Mouse (Mus musculus) v-Abl transformed pro-B cells (cell line): ENCODE measurements at regions not wholly inside any gene's neighbourhood (a gene's known extent, or its start where the extent isn't known, plus 50 kb on each side); places are given as distances from the start of the nearest gene placed in this dataset.

Experiments used
- in situ Hi-C, 2 experiments: fragments of 400-800 bp; cut with MboI; formaldehyde crosslinking; loops; one replicate each; pipeline ENCODE4 v1.15.1; 2025; ENCODE audit not compliant: unreplicated experiment in 2 of 2

DNA sequence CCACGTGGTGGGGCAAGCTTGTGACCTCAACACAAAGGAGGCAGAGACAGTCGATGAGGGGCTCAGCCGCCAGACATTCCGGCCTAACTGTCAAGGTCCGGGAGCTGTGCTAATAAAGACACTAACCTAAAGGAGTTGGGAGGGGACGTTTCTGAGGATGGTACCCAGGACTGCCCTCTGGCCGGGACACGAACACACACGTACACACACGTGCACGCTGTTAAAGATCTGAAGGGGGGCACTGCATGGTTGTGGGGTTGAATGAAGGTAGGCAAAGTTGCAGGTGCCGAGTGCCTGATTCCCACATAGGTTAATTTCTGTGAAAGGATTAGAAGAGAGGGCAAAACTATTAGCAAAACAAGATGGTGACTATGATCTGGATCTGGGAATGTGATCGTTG lies 65.4 kb upstream of the Mitf start:
- in situ Hi-C loops, result loop anchor here in 1 of 2 experiments (25.0 kb wide), 1 partner anchor 479 kb away; the partner anchor contains the start of gene Lmod3

GRCm38 (mm10) chr6:97740851-97741201 lies 66.0 kb upstream of the Mitf start:
- in situ Hi-C loops, result loop anchor here in 1 of 2 experiments (25.0 kb wide), 1 partner anchor 479 kb away; the partner anchor contains the start of gene Lmod3

GRCm38 (mm10) chr6:97740107-97740850 lies 66.6 kb upstream of the Mitf start:
- in situ Hi-C loops, result loop anchor here in 1 of 2 experiments (25.0 kb wide), 1 partner anchor 478 kb away; the partner anchor contains the start of gene Lmod3

GRCm38 (mm10) chr6:97738846-97739245 lies 68.0 kb upstream of the Mitf start:
- in situ Hi-C loops, result loop anchor here in 1 of 2 experiments (25.0 kb wide), 1 partner anchor 477 kb away; the partner anchor contains the start of gene Lmod3

DNA sequence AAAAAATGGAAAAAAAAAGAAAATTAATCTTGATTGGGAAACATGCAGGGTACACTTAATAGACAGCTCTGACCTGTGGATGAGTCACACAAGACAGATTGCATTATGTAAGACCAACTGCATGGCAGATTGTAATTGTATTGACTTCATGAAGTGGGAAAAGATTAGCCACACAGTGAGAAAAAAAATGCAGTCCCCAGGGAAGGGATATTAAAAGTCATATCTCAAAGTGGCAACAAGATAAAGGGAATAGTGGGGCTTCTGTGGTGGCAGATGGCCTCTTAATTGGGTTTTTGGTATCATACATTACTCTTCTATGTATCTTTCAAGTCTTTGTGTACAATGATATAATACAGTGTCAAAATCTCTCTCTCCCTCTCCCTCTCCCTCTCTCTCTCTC lies 76.0 kb upstream of the Mitf start:
- in situ Hi-C loops, result loop anchor here in 1 of 2 experiments (25.0 kb wide), 1 partner anchor 469 kb away; the partner anchor contains the start of gene Lmod3

DNA sequence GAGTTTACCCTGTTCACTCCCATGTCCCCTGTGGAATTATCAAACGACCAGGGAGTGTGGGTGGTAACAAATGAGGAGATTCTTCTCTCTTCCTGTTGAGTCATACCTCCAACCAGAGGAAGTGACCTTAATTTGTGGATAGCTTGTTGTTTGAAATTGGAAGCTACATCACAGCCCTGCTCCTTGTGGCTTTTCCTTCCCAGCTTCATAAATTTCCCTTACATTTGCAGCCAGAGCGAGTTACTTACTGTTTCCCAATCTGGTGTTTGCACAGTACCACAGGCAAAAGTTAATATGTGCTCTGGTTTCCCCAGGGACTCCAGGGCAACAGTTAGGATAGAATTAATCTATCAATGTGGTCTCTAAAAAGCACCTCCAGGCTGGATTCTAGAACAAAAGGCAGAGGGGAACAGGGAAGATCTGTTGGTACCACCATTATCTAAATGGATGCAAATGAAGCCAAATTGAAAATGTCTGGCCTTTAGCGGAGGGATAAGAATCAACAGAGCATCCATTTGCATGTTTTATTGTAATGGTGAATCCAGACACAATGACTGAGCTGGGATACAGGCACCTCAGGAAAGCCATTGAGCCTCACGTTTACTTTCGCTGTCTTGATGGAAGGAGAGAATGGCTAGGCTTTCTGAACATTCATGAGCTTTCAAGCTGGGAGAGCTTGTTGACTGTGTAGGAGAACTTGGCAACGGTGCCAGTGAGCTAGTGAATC lies 88.5 kb upstream of the Mitf start:
- in situ Hi-C loops, result no loop called here

- in situ Hi-C loops, result no loop called here
Measured at GRCm38 (mm10) chr6:97707401-97707800, 90.1 kb upstream of the Frmd4b start.

GRCm38 (mm10) chr6:97704361-97704760 lies 87.0 kb upstream of the Frmd4b start:
- in situ Hi-C loops, result no loop called here

GRCm38 (mm10) chr6:97699752-97700098 lies 82.4 kb upstream of the Frmd4b start:
- in situ Hi-C loops, result no loop called here

GRCm38 (mm10) chr6:97699054-97699751 lies 81.9 kb upstream of the Frmd4b start:
- in situ Hi-C loops, result no loop called here

DNA sequence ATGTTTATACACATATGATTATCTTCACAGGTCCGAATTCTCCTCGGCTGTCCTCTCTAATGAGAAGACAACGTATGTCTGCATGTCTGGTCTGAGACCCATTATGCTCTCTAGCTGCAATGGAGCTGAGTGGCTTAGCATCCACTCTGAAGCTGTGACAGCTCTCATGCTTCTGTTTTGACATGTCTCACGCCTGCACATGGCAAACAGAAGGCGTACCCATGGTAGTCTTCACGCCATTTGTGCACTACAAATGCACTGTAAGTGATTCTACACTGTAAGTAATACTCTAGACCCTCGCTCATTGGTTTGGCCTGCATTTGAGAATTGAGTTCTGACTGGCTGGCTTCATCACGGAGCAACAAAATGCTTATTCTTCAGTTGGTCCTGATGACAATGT lies 75.9 kb upstream of the Frmd4b start:
- in situ Hi-C loops, result no loop called here

GRCm38 (mm10) chr6:97691136-97691535 lies 73.8 kb upstream of the Frmd4b start:
- in situ Hi-C loops, result no loop called here

DNA sequence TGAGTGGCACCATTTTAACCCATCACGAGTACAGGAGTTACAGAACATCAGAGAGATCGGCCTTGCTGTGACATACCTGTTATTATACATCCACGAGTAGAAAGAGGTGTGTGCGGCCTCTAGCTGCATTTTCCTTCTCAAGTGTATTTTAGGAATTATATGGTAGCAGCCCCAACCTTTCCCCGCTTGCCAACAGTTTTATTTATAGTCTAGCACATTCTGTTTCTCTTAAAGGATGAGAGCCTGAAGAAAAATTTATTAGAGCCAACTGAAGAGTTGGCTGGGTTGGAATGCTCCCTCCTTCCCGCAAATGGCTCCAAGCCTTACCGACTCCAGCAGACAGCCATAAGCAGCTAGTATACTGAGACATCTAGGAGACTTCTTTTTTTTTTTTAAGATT lies 67.0 kb upstream of the Frmd4b start:
- in situ Hi-C loops, result no loop called here

GRCm38 (mm10) chr6:97682213-97682612 lies 64.9 kb upstream of the Frmd4b start:
- in situ Hi-C loops, result no loop called here

GRCm38 (mm10) chr6:97675181-97675756 lies 57.9 kb upstream of the Frmd4b start:
- in situ Hi-C loops, result no loop called here

- in situ Hi-C loops, result no loop called here
Measured at GRCm38 (mm10) chr6:97666818-97667629, 49.7 kb upstream of the Frmd4b start.
